20 mouse cellular contexts compared by ENCODE assay signal in the genomic region with DNA sequence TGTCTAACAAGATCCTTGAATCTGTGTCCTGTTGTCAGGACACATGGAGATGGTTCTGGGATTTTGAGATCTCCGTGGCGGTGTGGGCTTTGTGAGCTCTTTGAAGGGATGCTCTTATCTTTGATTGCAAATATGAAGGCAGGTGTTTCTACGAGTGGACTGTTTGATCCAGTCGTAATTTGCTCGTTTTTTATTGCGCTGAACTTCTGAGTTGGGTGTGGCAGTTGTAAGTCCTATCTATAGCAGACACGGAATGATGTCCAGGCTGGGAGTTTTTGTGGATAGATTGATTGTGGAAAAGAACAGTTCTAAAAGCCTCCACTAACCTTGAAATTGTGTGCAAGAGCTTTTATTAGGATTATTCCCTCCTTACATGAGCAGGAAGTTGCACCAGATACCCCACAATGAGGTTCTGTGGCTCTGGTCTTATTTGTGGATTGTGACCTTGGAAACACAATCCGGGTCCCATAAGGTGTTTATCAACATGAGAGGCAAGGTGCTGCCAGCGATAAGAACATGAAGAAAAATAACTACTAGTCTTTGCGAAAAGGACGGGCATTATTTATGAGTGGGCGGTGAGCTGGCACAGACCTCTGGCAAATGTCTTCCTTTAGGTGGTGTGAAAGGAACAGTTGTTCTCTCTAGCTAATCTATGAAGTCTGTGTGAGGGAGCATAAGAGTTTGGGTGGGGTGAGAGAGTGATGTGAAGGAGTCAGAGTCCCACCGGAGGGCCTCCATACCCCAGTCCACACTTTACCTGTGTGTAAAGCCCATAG.
DNase-seq lines count a peak whose midpoint lies in the region; ATAC-seq lines count a peak whose summit lies in the region.
"Had no signal": no experiment of that assay in that cellular context is flagged by ENCODE, and none has a peak within 500 bp of the region (broad histone marks: within the 10 kb centered on the region; RNA-seq: fewer than 3 reads in every experiment).

No protein-coding gene starts in this region.

- H3K4me2 ChIP-seq in kidney, embryonic 15.5 days, result no peak overlapping the region
- no peak overlapping the region for H3K4me2 ChIP-seq in embryonic facial prominence, embryonic 11.5 days (ENCODE audit: low read depth, low read length)
- H3K4me2 ChIP-seq: embryonic facial prominence, embryonic 12.5 days; lung, embryonic 15.5 days; midbrain, embryonic 15.5 days had no signal

- H3K4me1 ChIP-seq in kidney, embryonic 15.5 days, result peaks cover 77% of the 10 kb centered on the region
- peaks cover 3% of the 10 kb centered on the region for H3K4me1 ChIP-seq in embryonic facial prominence, embryonic 11.5 days (ENCODE audit: control insufficient read depth, insufficient read depth, low read length)

- H3K27me3 ChIP-seq in kidney, embryonic 15.5 days, result no peaks in the 10 kb centered on the region
- H3K27me3 ChIP-seq in embryonic facial prominence, embryonic 11.5 days (ENCODE audit: control insufficient read depth, insufficient read depth, low read length), result no peaks in the 10 kb centered on the region
- H3K27me3 ChIP-seq: embryonic facial prominence, embryonic 12.5 days; lung, embryonic 15.5 days; midbrain, embryonic 15.5 days had no signal

- no peak for ATAC-seq in kidney, embryonic 15.5 days (replicated peaks; ENCODE audit: low FRiP score)
- no peak for ATAC-seq in embryonic facial prominence, embryonic 11.5 days (replicated peaks; ENCODE audit: insufficient number of reproducible peaks, low FRiP score, low TSS enrichment, low read depth)
- peak; percentile 34 for ATAC-seq in megakaryocyte progenitor cell, adult 5-6 weeks (replicated peaks; ENCODE audit: poor library complexity)
- ATAC-seq in CD4-positive, CD25-positive, alpha-beta regulatory T cell, adult 4 months, result no peak
- ATAC-seq: forebrain, postnatal 0 days; hindbrain, embryonic 16.5 days; midbrain, embryonic 15.5 days had no signal

- H3K9me3 ChIP-seq in kidney, embryonic 15.5 days (replicated peaks), result no peaks in the 10 kb centered on the region
- H3K9me3 ChIP-seq in embryonic facial prominence, embryonic 11.5 days (replicated peaks; ENCODE audit: control insufficient read depth, low read length), result no peaks in the 10 kb centered on the region
- H3K9me3 ChIP-seq: embryonic facial prominence, embryonic 12.5 days; lung, embryonic 15.5 days; midbrain, embryonic 15.5 days had no signal

- WGBS in kidney, embryonic 15.5 days, result 66% methylated on average over 13 of the region's 13 CpGs
- 90% methylated on average over 13 of the region's 13 CpGs for WGBS in embryonic facial prominence, embryonic 11.5 days

- no peak overlapping the region for H3K4me3 ChIP-seq in kidney, embryonic 15.5 days (replicated peaks)
- no peak overlapping the region for H3K4me3 ChIP-seq in embryonic facial prominence, embryonic 11.5 days (ENCODE audit: low read depth, low read length)
- H3K4me3 ChIP-seq: embryonic facial prominence, embryonic 12.5 days; heart, adult 2 months; lung, embryonic 15.5 days; midbrain, embryonic 15.5 days had no signal

- peaks cover 13% of the 10 kb centered on the region; the same call in 1 of the 2 replicates for H3K36me3 ChIP-seq in kidney, embryonic 15.5 days
- H3K36me3 ChIP-seq in embryonic facial prominence, embryonic 11.5 days (replicated peaks; ENCODE audit: control insufficient read depth, insufficient read depth, low read depth, low read length), result peaks cover 4% of the 10 kb centered on the region

- no peak for DNase-seq in kidney, postnatal 36 days
- DNase-seq in c-Kit-negative CD71-positive TER-119-positive erythroid progenitor cells, embryonic 14.5 days (ENCODE audit: low read depth, low spot score), result peak; percentile 13
- no peak for DNase-seq in embryonic facial prominence, embryonic 11.5 days (ENCODE audit: low spot score)
- no peak for DNase-seq in gastrocnemius, postnatal 4 days (ENCODE audit: low spot score in 2 of 2)
- DNase-seq: cerebellum, postnatal 25 days; forebrain, postnatal 0 days; heart, adult 2 months; heart, postnatal 4 days; kidney, adult 8-10 months; layer of hippocampus, postnatal 36 days; left cerebral cortex, postnatal 4 days; right cerebral cortex, adult 18-20 months; thymus, postnatal 4 days had no signal

- H3K27ac ChIP-seq in kidney, embryonic 15.5 days, result peak overlapping the region; percentile 37; the same call in 1 of the 2 replicates
- H3K27ac ChIP-seq in embryonic facial prominence, embryonic 11.5 days (replicated peaks; ENCODE audit: low read depth, low read length), result 0 out of 2 replicates have a peak overlapping the region, but pooled peaks have one; percentile 13
- H3K27ac ChIP-seq: heart, adult 2 months; midbrain, embryonic 15.5 days had no signal

- H3K9ac ChIP-seq in kidney, embryonic 15.5 days, result no peak overlapping the region
- H3K9ac ChIP-seq in embryonic facial prominence, embryonic 11.5 days (replicated peaks; ENCODE audit: low read length), result no peak overlapping the region
- H3K9ac ChIP-seq: embryonic facial prominence, embryonic 12.5 days; forebrain, postnatal 0 days; lung, embryonic 15.5 days; midbrain, embryonic 15.5 days had no signal
